Mouse (Mus musculus) adrenal gland, adult (tissue): ENCODE data around the gene Gm10337.

Source experiments
- DNase-seq, 2 experiments: peaks; one replicate each; pipeline ENCODE4 v3.0.0; 2022 to 2023; ENCODE audit warnings: low spot score in 1 of 2; ENCODE audit not compliant: inconsistent age in 2 of 2

The Gm10337 gene

GRCm38 (mm10) chr15:102546677-102547427, 43.3 kb downstream of the Gm10337 start:
- DNase-seq = peak; percentile 61 to 75

- peak in 1 of 2 experiments; percentile 51 for DNase-seq
These were observed 44.0 kb downstream of the Gm10337 start for GRCm38 (mm10) chr15:102547478-102547877.

GRCm38 (mm10) chr15:102552599-102552998, 49.1 kb downstream of the Gm10337 start:
- no peak for DNase-seq
